Mouse (Mus musculus) right cerebral cortex, postnatal 36 days (tissue): Measurements from ENCODE around the gene Muc13.
A peak's percentile ranks its signal among the peaks of the same experiment; 100 is the strongest.

Source experiments
- DNase-seq, 2 experiments: peaks; one replicate each; pipeline ENCODE4 v3.0.0; 2022; ENCODE audit warnings: low spot score in 2 of 2, mixed read lengths in 1 of 2

Muc13 gene

DNA sequence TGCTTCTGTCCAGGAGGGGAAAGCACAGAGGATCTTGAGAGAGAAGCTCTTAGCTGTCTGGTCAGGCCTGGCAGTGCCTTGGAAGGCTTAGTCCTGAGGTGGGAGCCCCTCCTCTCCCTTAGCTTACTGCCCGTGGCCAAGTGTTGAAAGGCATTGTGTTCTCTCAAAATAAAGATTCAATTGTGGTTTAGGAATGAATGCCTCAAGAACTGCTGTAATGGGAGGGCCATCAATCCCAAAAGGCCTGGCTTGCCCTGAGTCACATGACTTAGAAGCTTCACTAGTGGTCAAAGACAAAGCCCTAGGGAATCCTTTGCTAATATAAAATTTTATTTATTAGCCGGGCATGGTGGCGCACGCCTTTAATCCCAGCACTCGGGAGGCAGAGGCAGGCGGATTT lies 30.8 kb downstream of the Muc13 start:
- DNase-seq: no peak

DNA sequence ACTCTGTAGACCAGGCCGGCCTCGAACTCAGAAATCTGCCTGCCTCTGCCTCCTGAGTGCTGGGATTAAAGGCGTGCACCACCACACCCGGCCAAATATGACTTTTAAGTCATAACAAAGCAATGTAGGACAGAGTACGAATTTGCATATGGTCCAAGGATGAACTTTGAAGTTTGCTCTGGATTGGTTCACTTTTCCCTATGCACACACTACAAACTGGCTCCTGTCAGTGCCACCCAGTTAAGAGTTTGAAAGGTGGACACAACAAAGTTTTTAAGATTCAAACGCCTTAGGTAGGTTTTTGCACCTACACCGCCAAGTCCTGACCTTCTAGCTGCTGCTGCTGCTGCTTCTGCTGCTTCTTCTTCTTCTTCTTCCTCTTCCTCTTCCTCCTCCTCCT lies 34.7 kb downstream of the Muc13 start:
- DNase-seq: no peak

DNA sequence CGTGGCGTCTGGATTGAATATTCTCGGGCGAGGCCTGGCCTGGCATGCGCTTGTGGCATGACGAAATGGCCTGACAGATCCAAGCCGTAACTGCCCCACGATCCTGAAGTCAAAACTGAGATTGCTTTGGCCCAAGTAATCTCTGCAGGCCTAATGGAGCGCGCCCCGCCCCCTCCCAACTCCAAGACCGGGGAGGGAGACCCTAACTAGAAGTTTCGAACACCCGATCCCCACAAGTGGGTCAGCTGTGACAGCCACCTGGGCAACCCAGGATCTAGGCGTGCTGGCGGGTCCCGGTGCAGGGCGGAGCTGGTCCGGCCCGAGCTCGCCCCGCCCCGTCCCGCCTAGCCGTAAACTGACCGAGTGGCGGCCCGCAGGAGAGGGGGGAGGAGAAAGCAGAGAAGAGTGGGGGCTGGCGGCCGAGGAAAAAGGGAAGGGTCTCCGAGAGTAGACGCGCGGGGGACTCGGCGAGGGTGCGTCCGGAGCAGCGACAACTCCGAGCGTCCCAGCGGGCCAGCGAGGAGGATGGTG lies 35.5 kb downstream of the Muc13 start, which contains the start of gene Itgb5:
Gene Itgb5 (plus strand): TSS at position 365 of the 531 bp plus-strand sequence.
- DNase-seq: no peak

DNA sequence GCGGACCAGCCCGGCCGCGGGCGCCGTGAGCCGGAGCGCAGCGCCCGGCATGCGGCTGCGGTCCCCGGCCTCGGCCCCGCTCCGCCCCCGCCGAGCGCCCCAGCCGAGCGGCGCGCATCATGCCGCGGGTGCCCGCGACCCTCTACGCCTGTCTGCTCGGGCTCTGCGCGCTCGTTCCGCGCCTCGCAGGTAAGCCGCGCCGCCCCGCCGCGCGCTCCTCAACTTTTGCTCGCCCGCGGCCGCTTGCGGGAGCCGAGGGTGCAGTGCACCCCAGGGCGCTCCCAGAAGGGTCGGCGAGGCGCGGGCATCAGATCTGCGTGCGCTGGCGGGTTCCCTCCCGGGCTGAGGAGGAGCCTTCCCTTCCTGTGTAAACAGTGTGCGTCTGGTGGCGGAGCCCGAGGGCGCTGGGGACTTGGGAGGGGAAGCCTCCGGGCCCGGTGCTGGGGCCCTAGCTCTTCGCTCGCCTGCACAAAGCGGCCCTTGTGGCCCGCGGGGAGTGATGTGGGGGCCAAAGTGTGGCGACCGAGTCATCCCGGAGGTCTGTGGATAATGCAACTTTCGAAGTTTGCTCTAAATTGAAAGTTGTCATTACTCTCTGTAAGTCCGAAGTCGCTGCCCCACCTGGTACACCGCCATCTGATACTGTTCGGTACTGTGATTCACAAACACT lies 36.1 kb downstream of the Muc13 start:
- DNase-seq: no peak

- DNase-seq: no peak
These were observed 36.8 kb downstream of the Muc13 start for GRCm38 (mm10) chr16:33830512-33831105.

DNA sequence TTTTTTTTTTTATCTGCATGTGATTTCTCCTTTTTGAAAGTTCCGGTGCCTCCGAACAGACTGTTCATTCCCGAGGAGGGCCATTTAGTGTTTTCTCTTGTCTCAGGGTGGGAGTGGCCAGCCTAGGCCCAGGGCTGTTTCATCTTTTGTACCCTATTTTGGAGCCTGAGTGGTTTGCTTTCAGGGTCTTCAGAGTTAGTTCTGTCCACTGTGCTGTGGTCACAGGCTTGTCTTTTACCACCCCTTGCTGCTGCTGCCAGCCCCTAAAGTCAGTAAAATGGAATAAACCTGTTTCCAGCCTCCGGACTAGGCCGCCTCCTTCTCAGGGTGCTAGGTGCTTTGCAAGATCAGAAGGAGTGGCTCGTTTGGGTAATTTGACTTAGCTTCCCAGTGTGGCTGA lies 38.2 kb downstream of the Muc13 start:
- no peak for DNase-seq

DNA sequence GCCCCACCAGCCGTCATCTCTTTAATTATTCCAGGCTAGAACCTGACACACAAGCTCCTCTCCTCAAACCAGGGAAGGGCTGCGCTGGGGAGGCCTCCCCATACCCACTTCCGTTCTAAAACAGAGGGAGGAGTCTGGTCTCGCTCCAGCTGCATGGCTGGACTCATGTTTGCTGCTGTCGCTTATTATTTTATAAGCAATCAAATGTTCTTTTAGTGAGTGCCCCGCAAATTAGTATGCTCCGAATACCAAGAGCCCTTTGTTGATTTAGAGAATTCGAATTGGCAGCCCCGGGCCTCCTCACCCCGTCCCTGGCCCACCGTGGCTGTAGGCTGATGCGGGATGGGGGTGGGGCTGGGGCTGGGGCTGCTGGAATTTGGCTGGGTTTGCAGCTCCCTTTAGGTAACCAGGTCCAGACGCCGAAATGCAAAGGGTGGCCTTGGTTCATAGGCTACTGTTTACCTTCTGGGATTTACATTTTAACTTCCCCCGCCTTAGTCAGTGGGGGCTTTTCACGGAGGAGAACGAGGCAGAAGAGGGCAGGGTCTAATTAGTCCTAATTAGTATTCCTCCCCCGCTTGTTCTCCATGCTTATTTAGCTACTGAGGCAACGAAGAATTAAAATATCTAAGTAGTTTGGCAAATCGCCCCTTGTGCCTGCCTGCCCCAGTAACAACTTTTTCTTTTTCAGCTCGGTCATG lies 39.0 kb downstream of the Muc13 start:
- DNase-seq: no peak

GRCm38 (mm10) chr16:33833429-33833753 lies 39.6 kb downstream of the Muc13 start:
- no peak for DNase-seq

DNA sequence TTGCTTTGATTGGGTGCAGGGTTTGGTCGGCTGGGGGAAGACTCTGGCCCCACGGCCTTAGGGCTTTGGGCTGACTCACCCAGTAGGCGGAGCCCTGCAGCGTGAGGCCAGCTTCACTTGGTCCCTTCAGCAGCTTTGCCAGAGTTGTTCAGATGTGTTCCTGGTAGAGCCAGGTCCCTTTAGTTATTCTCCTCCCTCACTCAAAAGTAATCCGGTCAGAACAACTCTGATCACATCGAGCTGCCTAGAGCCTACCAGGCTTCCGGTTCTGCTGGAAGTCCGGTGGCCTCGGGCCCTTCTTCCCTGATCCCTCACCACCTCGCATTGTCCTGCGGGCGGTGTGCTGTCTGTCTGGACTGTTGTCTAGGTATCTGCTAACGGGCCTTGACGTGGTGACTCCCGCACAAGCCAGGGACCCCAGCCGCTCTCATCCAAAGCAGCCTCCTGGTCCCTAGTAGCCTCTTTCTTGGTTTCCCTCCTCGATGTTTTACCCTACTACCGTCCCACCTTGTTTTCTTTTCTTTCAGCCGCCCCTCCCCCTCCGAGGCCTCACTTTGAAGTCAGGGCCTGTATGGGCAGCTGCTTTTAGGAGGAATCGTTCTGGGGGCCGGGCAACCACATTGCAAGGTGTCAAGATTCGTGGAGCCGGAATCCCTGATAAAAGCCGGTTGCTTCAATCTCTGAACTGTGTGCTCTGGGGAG lies 40.1 kb downstream of the Muc13 start:
- no peak for DNase-seq

DNA sequence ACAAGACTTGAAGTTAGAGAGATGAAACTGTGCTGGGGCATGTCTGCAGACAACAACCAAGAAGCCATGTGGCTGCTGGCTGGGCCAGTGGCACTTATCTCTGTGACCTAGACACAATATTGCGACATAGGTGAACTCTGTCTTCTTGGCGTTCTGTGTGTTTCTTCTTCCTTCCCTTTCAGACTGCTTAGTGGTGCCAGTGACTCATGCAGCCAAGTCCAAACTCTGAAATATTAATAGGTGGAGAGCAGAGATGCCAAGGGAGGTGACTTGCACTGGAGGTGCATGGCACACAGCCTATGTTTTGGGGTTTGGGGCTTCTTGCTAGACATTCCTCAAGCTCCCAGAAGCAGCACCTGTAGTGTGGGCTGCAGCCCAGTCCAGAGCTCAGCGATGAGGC lies 42.8 kb downstream of the Muc13 start:
- DNase-seq: no peak

DNA sequence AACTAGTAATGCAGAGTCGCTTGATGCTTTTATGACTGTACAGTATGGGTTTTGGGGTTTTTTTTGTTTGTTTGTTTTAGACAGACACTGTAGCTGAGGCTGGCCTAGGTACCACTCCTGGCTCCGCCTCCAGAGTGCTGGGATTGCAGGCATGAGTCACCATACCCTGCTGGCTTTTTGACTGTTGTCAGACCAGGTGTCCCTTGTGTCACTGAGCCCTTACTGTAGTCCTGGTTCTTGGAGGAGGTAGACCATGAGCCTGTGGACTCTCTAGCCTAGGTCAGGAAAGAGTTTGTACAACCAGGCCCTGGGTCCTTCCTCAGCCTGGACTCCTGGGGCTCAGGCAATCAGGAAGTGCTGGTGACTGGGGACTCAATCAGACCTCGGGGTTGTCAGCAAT lies 43.4 kb downstream of the Muc13 start:
- no peak for DNase-seq

- no peak for DNase-seq
These were observed 46.8 kb downstream of the Muc13 start for GRCm38 (mm10) chr16:33840616-33841015.

DNA sequence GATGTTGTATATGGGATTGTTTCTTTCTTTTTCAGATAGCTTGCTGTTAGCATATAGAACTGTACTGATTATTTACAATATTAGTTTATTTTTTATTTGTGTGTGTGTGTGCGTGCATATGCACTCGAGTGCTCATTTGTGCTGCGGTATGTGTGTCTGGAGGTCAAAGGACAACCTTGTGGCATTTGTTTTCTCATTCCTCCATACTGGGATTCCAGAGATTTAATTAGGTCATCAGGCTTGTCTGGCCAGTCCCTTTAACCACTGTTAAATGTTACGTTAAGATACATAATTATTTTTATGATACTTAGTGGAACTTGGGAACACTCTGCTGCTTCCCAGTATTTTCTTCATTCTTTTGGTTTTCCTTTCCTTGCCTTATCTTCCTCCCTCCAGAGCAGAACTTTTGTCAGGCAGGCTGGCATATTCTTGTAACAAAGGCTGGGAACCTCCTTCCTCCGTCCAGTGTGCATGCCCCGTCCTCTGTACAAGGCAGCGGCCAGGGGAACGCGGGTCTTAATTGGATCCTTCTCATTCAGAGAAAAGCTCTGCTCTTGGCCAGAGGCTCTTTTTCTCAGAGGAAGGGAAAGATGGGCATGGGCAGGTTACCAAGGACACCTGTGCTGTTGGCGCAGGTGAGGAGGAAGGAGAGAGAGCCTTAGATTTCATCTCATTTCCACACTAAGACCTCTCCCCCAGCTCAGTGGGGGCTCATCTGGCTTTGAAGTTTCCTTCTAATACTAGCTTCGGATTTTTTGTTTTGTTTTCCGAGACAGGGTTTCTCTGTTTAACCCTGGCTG lies 48.4 kb downstream of the Muc13 start:
- DNase-seq: no peak

GRCm38 (mm10) chr16:33844150-33844611 lies 50.3 kb downstream of the Muc13 start:
- DNase-seq: no peak

GRCm38 (mm10) chr16:33844866-33845265 lies 51.0 kb downstream of the Muc13 start:
- no peak for DNase-seq

GRCm38 (mm10) chr16:33853271-33853670 lies 59.4 kb downstream of the Muc13 start:
- no peak for DNase-seq

DNA sequence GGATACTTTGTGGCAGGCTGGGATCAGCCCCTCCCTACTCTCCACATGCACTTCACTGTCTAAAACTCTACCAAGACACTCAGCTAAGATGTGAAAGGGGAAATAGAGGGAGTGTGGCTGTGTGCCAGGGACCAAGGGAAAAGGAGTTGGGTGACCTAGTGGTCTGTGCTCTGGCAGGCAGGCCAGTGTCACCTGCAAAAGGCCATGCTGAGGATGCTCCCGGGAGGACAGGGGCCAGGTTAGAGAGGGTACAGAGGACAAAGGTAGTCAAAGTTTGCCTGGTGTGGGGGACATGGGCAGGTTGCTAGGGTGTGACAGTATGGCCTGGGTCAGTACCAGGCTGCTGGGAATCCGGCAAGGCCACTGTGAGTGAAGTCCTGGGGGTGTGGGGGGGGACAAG lies 64.9 kb downstream of the Muc13 start:
- no peak for DNase-seq

DNA sequence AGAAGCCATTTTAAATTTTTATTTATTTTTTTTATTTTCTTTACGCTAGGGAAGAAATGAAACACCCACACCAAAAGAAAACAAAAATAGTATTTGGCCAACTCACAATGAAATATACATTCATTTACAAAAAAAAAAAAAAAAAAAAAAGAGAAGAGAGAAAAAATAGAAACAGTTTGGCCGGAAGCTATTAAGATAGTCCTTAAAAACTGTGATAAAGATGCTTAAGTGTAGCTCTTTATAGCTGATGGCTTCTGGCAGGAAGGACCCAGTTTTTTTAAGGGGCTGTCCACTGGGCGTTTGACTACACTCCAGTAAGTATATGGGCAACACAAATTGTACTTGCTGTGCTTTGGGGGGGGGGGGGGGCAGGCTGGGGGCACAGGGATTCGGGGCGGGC lies 65.5 kb downstream of the Muc13 start:
- DNase-seq: no peak

DNA sequence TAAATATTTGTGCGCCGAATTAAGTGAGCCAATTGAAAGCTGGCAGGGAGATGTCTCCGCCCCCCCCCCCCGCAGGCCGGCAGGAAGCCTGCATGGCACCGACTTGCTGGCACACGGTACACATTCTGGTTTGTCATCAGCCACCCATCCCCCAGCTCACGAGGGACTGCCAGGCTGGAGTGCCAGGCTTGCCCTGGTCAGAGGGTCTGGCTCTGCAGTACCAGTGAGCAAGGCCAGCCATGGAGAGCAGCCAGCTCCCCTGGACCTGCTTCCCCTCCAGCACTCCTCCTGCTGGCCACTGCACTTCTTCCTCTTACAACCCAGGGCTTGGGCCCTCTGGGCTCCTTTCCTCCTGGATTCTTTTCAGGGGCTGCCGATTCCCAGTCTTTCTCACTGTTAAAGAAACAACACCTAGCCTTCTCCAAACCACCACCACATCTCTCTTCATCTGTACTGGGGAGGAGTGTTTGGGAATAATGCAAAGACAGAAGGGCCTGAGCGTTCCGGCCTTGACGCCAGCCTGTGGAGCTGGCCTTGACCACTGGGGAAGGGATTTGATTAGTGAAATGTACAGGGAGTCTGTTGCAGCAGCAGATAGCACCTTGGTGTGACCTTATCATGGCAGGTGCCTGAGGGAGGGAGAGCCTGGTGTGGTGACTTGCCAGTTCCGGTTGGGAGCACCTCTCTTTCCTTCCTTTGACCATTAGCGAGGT lies 66.3 kb downstream of the Muc13 start:
- DNase-seq: peak; percentile 75 to 80

- no peak for DNase-seq
These were observed 68.6 kb downstream of the Muc13 start for GRCm38 (mm10) chr16:33862406-33862805.
